Mouse (Mus musculus) fat pad, adult 2 months (tissue): ENCODE measurements around the gene Atp10b.
"Not testable (repeated sequence)": the region's sequence is repeated elsewhere in the genome, so short reads cannot be mapped to it uniquely, and the experiment has no call there.

Experiments used
- DNase-seq: peaks from one replicate; pipeline ENCODE4 v3.0.0-alpha.2; 2011; ENCODE audit warnings: low read depth, low spot score; ENCODE audit errors: extremely low read depth

The Atp10b gene

GRCm38 (mm10) chr11:43149577-43149976, at the start of gene Atp10b:
Gene Atp10b (plus strand): TSS chr11:43149877.
- DNase-seq, result no peak

DNA sequence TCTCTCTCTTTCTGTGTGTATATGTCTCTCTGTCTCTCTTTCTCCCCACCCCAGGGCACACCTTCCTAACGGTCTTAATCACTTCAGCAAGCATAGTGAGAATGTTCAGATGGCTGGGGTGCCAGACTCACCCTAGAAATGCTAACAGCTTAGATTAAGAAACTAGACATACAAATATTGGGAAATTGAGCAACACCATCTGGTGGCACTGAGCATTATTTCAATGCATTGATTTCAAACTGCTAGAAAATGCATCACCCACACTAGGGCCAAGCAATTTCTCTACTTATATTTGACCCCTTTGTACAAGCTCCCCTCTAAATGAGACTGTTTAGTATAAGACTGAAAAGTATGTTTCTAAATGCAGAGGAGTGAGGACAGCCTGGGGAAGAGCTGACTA, 48.3 kb upstream of the Atp10b start:
- no peak for DNase-seq

- no peak for DNase-seq
Observed at GRCm38 (mm10) chr11:43125908-43126477, 23.7 kb upstream of the Atp10b start.

GRCm38 (mm10) chr11:43126573-43126972, 23.1 kb upstream of the Atp10b start:
- not testable (repeated sequence) for DNase-seq

DNA sequence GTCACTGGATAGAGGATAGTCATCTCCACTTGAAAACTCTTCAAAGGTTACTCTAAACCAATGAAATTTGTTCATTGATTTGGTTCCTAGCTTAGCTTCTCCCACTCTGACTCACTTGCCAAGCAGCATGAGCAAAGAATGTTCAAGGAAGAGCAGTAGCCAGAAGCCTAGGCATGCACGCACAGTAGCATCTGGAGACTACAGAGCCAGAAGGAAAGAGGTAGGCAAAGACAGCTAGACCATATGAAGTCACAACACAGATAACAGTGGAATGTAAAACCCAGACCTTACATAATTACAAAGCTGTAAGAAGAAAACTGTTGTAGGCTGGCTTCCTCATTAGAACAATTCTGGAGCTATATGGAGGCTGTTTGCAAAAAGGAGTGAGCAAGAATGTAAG, 8.4 kb upstream of the Atp10b start:
- no peak for DNase-seq

- no peak for DNase-seq
Observed at GRCm38 (mm10) chr11:43142811-43143210, 6.9 kb upstream of the Atp10b start.

GRCm38 (mm10) chr11:43144178-43144577, 5.5 kb upstream of the Atp10b start:
- no peak for DNase-seq

- not testable (repeated sequence) for DNase-seq
Observed at GRCm38 (mm10) chr11:43144882-43145281, 4.8 kb upstream of the Atp10b start.

GRCm38 (mm10) chr11:43147380-43147779, 2.3 kb upstream of the Atp10b start:
- no peak for DNase-seq

GRCm38 (mm10) chr11:43148341-43148740, 1.3 kb upstream of the Atp10b start:
- DNase-seq, result no peak

- no peak for DNase-seq
Observed at GRCm38 (mm10) chr11:43155004-43155403, 5.3 kb downstream of the Atp10b start.

- peak; percentile 1 for DNase-seq
Observed at GRCm38 (mm10) chr11:43155417-43155816, 5.7 kb downstream of the Atp10b start.

GRCm38 (mm10) chr11:43158814-43159213, 9.1 kb downstream of the Atp10b start:
- no peak for DNase-seq

DNA sequence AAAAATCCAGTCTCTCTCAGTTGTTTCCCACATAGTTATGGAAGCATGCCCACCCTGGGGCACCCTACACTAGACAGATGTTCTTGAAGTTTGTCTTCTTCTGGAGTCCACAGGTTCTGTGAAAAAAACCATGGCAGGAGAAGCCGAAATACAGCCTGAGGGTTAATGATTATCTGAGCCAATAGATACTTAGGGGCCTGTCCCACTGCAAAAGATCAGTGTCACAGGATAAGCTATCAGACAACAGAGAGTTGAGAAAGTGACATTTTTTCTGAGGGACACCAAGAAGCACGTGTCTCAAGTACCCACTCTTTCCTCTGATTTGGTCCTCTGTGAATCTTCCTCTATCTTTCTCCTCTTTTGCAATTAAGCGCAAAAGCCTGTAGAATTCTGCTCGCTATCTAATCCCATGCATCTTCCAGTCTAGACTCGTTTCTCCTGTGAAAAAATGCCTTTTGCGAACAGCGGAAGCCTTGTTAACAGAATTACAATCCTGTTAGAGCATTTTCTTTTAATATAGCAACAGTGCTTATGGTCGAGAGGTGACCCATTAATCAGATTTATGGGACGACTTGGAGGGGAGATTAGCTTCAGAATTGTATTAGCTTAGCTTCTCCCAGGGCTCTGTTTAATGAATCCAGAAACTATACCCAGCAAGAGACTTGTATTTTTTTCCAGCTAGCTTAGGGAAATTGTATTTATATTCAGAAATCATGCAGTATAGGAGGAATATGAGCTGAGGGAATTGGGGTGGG, 10.7 kb downstream of the Atp10b start:
- DNase-seq, result no peak

GRCm38 (mm10) chr11:43170601-43171000, 20.9 kb downstream of the Atp10b start:
- no peak for DNase-seq

DNA sequence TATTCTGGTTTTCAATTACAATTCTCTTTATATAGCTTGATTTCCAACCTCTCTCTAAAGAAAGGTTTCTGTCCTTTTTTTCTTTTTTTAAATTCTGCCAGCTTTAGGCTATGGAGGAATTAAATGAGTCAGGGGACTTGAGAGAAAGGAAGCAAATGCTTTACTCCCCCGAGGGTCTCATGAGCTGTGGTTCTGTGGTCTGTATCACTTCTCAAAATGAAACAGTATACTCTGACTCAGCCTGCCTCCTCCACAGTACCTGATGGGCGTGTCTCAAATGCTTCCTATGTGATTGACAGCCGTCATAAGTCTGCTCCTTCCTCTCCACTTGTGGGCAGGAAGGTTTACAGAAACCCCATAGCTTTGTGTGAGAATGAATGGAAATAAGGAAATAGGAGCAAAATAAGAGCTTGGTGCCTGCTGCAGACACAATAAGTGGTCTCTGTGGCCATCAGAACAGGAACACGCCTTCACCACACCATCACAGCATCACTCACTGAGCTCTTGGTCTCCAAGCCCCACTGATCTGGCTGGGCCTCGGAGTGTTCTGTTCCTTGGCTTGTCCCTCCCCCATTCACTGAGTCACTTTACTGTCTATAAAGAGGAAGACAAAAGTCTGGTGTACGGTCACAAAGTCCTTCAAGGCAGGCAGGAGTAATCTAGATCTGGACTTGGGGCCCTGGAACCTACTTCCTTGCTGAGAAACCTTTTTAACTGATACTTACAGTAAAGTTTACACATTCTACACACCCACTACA, 24.9 kb downstream of the Atp10b start:
- no peak for DNase-seq

DNA sequence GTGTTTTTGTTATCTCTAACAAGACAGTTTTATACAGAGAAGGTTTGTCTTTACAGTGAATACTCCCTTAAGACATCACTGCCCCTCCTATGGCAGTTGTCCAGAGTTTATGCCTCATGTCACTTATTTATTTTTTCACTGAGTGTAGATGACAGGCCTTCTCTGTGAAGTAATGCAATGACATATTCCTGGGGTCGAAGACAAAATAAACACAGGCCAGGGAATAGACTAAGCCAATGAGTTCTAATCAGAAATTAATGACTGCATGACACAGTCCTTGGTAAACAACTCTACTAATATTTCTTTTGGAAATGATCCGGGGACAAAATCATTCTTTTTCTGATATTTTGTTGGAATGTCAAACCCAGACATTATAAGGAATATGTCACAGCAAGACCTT, 32.7 kb downstream of the Atp10b start:
- DNase-seq, result no peak

DNA sequence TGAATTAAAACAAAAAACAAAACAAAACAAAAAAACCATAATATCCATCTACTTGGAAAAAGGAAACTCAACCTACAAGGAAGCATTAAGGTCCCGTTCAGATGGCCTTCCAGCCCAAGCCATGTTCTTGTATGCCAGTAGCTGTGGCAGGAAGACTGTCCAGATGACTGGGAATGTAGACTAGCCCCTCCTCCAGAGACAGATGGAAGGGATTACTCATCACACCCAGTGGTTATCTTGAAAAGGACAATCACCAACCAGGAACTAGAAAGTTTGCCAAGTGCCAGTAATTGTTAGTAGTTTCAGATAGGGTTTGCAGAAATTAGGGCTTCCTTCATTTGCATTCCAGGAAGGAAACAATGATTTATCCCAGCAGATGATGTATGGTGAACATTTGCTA, 33.1 kb downstream of the Atp10b start:
- no peak for DNase-seq

DNA sequence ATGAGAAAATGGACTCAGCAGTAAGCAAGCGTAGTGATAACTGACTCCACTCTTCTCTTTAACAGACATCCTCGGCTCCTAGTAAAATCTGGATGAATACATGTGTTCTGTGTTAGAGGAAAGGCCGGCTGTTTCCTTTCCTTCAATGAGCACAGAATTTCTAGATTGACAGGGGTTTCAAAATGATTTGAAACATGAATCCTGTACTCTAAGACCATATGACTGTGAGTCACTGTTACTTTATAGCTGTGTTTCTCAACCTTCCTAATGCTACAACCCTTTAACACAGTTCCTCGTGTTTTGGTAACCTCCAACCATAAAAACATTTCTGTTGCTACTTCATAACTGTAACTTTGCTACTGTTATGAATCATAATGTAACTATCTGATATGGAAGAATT, 33.8 kb downstream of the Atp10b start:
- DNase-seq, result no peak

DNA sequence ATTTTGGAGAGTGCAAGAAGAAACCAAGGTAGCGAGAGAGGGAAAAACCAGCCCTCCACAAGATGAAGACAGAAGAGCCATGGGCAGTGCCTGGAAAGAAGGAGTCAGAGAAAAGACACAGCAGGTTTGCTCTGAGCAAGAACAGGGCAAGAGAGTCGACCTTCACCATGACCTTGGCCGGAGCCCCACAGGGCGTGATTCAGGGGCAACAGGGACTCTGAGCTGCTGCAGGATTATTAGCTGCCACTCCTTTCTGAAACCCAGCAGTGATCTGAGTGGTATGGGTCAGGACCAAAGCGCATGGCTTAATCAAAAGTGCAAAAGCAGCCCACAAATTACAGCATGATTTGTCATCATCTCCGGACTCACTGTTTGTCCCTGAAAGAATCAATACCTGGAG, 36.6 kb downstream of the Atp10b start:
- no peak for DNase-seq

DNA sequence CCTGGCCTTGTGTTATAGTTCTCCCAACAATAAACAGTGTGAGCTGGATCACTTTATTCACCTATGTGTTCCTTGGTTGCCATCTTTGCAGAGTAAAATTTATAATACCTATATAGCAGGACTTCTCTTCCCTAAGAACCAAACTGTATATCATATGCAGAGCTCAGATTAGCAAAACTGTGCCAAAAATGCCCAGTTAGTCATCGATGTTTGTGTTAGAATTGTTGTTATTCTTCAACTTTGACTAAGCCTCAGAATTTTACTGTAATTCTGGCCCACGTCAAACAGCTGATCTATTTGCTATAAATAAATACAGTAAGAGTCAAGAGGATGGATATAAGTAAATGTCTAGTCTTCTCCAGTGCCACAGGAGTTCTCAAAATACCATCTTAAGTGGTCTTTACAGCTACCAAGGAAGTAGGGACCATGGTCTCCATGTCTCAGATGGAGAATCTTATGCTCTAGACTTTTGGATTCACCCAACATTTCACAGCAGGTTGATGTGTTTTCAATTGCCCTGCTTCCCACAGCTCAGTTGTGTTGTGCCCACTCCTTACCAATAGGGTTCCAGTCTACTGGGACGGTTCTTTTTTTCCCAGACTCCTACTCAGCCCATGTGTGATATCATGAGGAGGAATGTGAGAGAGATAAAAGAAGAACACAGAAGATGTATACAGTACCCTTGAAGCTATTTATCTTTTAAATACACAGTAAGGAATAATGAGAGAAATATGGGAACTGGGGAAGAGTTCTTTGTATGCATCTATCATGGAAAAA, 40.3 kb downstream of the Atp10b start:
- DNase-seq, result no peak
